Mouse (Mus musculus) CH12.LX (cell line): ENCODE data around the gene Mtmr10. TPM values are rescaled to one million over a fixed set of nuclear protein-coding genes. Genes with fewer than 3 reads are reported as not detected.

Experiments used
- DNase-seq: peaks from one replicate; pipeline ENCODE4 v3.0.0-alpha.2; 2013; ENCODE audit errors: extremely low read depth
- H3K27ac ChIP-seq: 2 replicates; pipeline ENCODE4 v1.5.1; 2012; ENCODE audit warnings: low read depth, mild to moderate bottlenecking, control low read depth, moderate library complexity; ENCODE audit not compliant: insufficient read depth
- H3K27me3 ChIP-seq: replicated peaks from 2 replicates; pipeline ENCODE3; 2012; ENCODE audit warnings: inconsistent platforms
- H3K36me3 ChIP-seq, 2 experiments: replicated peaks in 1 of 2; 2 replicates each; pipeline versions ENCODE3 to v1.6.1; 2012; ENCODE audit warnings: inconsistent platforms in 1 of 2, low read length in 1 of 2, mild to moderate bottlenecking in 1 of 2, mixed read lengths in 1 of 2, moderate library complexity in 1 of 2; ENCODE audit not compliant: control insufficient read depth in 1 of 2, insufficient read depth in 1 of 2
- H3K4me1 ChIP-seq, 2 experiments: 2 replicates each; pipeline ENCODE4 v1.6.1; 2012; ENCODE audit warnings: inconsistent platforms in 1 of 2, moderate library complexity in 1 of 2; ENCODE audit not compliant: insufficient read depth in 2 of 2, control insufficient read depth in 1 of 2
- H3K4me2 ChIP-seq: 2 replicates; pipeline ENCODE4 v1.6.1; 2012; ENCODE audit warnings: low read depth, mild to moderate bottlenecking, control low read depth; ENCODE audit not compliant: poor library complexity, insufficient read depth, severe bottlenecking
- H3K4me3 ChIP-seq, 3 experiments: fragments of 150-350 bp in 1 of 3; sonication (generic) in 1 of 3; replicated peaks in 1 of 3; 2 replicates each; pipeline versions ENCODE3 to v1.5.1; 2011 to 2012; ENCODE audit warnings: low read depth in 2 of 3, low read length in 2 of 3, mild to moderate bottlenecking in 2 of 3, moderate library complexity in 2 of 3, control low read depth in 1 of 3, improper control_type of control experiment in 1 of 3, inconsistent platforms in 1 of 3, mixed read lengths in 1 of 3; ENCODE audit not compliant: poor library complexity in 1 of 3
- H3K79me2 ChIP-seq: replicated peaks from 2 replicates; pipeline ENCODE4 v1.6.1; 2012; ENCODE audit warnings: mild to moderate bottlenecking, moderate library complexity; ENCODE audit not compliant: control insufficient read depth, poor library complexity, insufficient read depth, severe bottlenecking; ENCODE audit errors: extremely low read depth
- H3K9ac ChIP-seq: 2 replicates; pipeline ENCODE4 v1.6.1; 2012; ENCODE audit warnings: low read depth, mild to moderate bottlenecking, control low read depth, moderate library complexity; ENCODE audit not compliant: insufficient read depth
- H3K9me3 ChIP-seq: replicated peaks from 2 replicates; pipeline ENCODE3; 2012; ENCODE audit warnings: low read length, inconsistent platforms, mixed read lengths
- CHD1 ChIP-seq: IDR thresholded peaks from 2 replicates; pipeline ENCODE4 v1.6.1; 2012; ENCODE audit warnings: low read depth, low read length, improper control_type of control experiment, inconsistent platforms
- CHD2 ChIP-seq: IDR thresholded peaks from 2 replicates; pipeline ENCODE4 v1.6.1; 2011; ENCODE audit warnings: low read length, improper control_type of control experiment
- CTCF ChIP-seq, 2 experiments: IDR thresholded peaks in 1 of 2; conservative IDR thresholded peaks in 1 of 2; 2 replicates each; pipeline ENCODE4 v1.5.1; 2011 to 2012; ENCODE audit warnings: low read depth in 2 of 2, low read length in 2 of 2, improper control_type of control experiment in 1 of 2, inconsistent platforms in 1 of 2, mild to moderate bottlenecking in 1 of 2, moderate library complexity in 1 of 2
- E2F4 ChIP-seq: IDR thresholded peaks from 2 replicates; pipeline ENCODE4 v1.6.1; 2011; ENCODE audit warnings: low read depth, low read length, improper control_type of control experiment; ENCODE audit not compliant: insufficient replicate concordance
- EP300 ChIP-seq: IDR thresholded peaks from 2 replicates; pipeline ENCODE4 v1.6.1; 2011; ENCODE audit warnings: low read length, improper control_type of control experiment
- ETS1 ChIP-seq: conservative IDR thresholded peaks from 2 replicates; pipeline ENCODE4 v1.6.1; 2012; ENCODE audit warnings: low read depth, mild to moderate bottlenecking, inconsistent platforms, low read length, improper control_type of control experiment, moderate library complexity
- GABPA ChIP-seq: IDR thresholded peaks from 2 replicates; pipeline ENCODE4 v1.6.1; 2012; ENCODE audit warnings: low read depth, low read length, improper control_type of control experiment, inconsistent platforms; ENCODE audit not compliant: insufficient replicate concordance
- HCFC1 ChIP-seq: IDR thresholded peaks from 2 replicates; pipeline ENCODE4 v1.6.1; 2012; ENCODE audit warnings: low read depth, mild to moderate bottlenecking, inconsistent platforms, low read length, improper control_type of control experiment
- JUN ChIP-seq: IDR thresholded peaks from 2 replicates; pipeline ENCODE4 v1.6.1; 2011; ENCODE audit warnings: low read depth, mild to moderate bottlenecking, low read length, improper control_type of control experiment, moderate library complexity; ENCODE audit not compliant: insufficient read depth
- KAT2A ChIP-seq: IDR thresholded peaks from 2 replicates; pipeline ENCODE4 v1.6.1; 2012; ENCODE audit warnings: low read length, improper control_type of control experiment, inconsistent platforms; ENCODE audit not compliant: insufficient replicate concordance
- MAFK ChIP-seq: IDR thresholded peaks from 2 replicates; pipeline ENCODE4 v1.6.1; 2011; ENCODE audit warnings: low read length, improper control_type of control experiment; ENCODE audit not compliant: insufficient replicate concordance
- MAZ ChIP-seq: IDR thresholded peaks from 2 replicates; pipeline ENCODE4 v1.6.1; 2012; ENCODE audit warnings: low read depth, mild to moderate bottlenecking, inconsistent platforms, low read length, improper control_type of control experiment, moderate library complexity
- MXI1 ChIP-seq: IDR thresholded peaks from 2 replicates; pipeline ENCODE4 v1.6.1; 2011; ENCODE audit warnings: mild to moderate bottlenecking, low read depth, low read length, improper control_type of control experiment
- NRF1 ChIP-seq: IDR thresholded peaks from 2 replicates; pipeline ENCODE4 v1.6.1; 2014; ENCODE audit warnings: low read depth, mild to moderate bottlenecking, inconsistent platforms, low read length, improper control_type of control experiment, moderate library complexity
- PAX5 ChIP-seq: IDR thresholded peaks from 2 replicates; pipeline ENCODE4 v1.6.1; 2012; ENCODE audit warnings: low read length, inconsistent platforms, mixed read lengths
- RAD21 ChIP-seq: IDR thresholded peaks from 2 replicates; pipeline ENCODE4 v1.6.1; 2011; ENCODE audit warnings: low read depth, mild to moderate bottlenecking, low read length, improper control_type of control experiment, moderate library complexity
- RCOR1 ChIP-seq: conservative IDR thresholded peaks from 2 replicates; pipeline ENCODE4 v1.6.1; 2012; ENCODE audit warnings: low read depth, mild to moderate bottlenecking, inconsistent platforms, low read length, improper control_type of control experiment
- SIN3A ChIP-seq: IDR thresholded peaks from 2 replicates; pipeline ENCODE4 v1.6.1; 2012; ENCODE audit warnings: low read length, improper control_type of control experiment, inconsistent platforms
- SMC3 ChIP-seq: IDR thresholded peaks from 2 replicates; pipeline ENCODE4 v1.6.1; 2011; ENCODE audit warnings: low read depth, low read length, improper control_type of control experiment
- TCF12 ChIP-seq: IDR thresholded peaks from 2 replicates; pipeline ENCODE4 v1.6.1; 2014; ENCODE audit warnings: low read depth, mild to moderate bottlenecking, inconsistent platforms, low read length, improper control_type of control experiment
- UBTF ChIP-seq: IDR thresholded peaks from 2 replicates; pipeline ENCODE4 v1.6.1; 2012; ENCODE audit warnings: low read depth, mild to moderate bottlenecking, inconsistent platforms, low read length, improper control_type of control experiment, moderate library complexity
- USF2 ChIP-seq: conservative IDR thresholded peaks from 2 replicates; pipeline ENCODE4 v1.6.1; 2011; ENCODE audit warnings: low read depth, low read length, improper control_type of control experiment
- ZKSCAN1 ChIP-seq: IDR thresholded peaks from 2 replicates; pipeline ENCODE4 v1.6.1; 2012; ENCODE audit warnings: low read depth, inconsistent platforms, low read length, improper control_type of control experiment, borderline replicate concordance
- ZMIZ1 ChIP-seq: IDR thresholded peaks from 2 replicates; pipeline ENCODE4 v1.6.1; 2012; ENCODE audit warnings: low read depth, mild to moderate bottlenecking, inconsistent platforms, low read length, improper control_type of control experiment
- ZNF384 ChIP-seq: IDR thresholded peaks from 2 replicates; pipeline ENCODE4 v1.6.1; 2012; ENCODE audit warnings: low read depth, low read length, improper control_type of control experiment, inconsistent platforms
- dilution Hi-C: fragments of 300-500 bp; cut with MboI; formaldehyde crosslinking; loops from 2 replicates; pipeline ENCODE4 v1.14.3; 2020; ENCODE audit warnings: low sequenced_read_pairs; ENCODE audit not compliant: extremely low pct_unique_long_range_greater_than_20kb, extremely low pct_ligation_motif_present
- in situ Hi-C: fragments of 300-500 bp; cut with MboI; formaldehyde crosslinking; loops from 3 replicates; pipeline ENCODE4 v1.14.3; 2019; ENCODE audit warnings: low sequenced_read_pairs, low pct_ligation_motif_present, low pct_unique_long_range_greater_than_20kb, mixed read lengths
- polyA plus RNA-seq: library from polyadenylated mRNA; unstranded; fragments of >175 nt; gene quantifications from 2 replicates; pipeline ENCODE4 v1.2.1, GENCODE M21; 2012; ENCODE audit warnings: low read depth; ENCODE audit not compliant: insufficient read length
- total RNA-seq, 2 experiments: library from RNA; depleted of rRNA; stranded (reverse); fragments of 300-350 nt in 1 of 2; fragments of >200 nt in 1 of 2; gene quantifications; 2 replicates each; pipeline ENCODE4 v1.2.3; 2012 to 2014

Gene Mtmr10
- total and polyA plus RNA-seq, 3 experiments = 1.8 to 2.1 (median 2.0) TPM

DNA sequence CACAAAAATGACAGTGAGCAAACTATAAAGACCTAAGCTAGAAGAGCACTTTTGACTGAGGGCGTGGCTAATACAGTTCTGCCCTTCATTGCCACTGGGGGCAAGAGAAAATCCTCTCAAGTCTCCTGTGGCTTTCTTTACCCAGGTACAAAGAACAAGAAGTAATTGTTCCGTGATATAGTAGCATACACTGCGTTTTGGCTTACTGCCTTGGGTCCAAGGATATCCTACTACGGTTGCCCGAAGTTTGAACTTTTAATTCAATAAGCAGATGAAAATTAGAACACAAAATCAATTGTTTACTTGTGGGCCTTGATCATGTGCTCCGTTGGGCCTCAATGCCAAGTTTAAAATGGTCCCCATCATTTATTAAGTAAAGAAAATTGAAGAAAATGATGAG is 3.0 kb downstream of the Mtmr10 start:
- in situ Hi-C loops (no loop called here), dilution Hi-C loops (no loop called here)
- H3K4me1 ChIP-seq = peaks cover 5 to 20% of the 10 kb centered on the region in 2 experiments; a peak in 3 of 4 replicates
- no peaks in the 10 kb centered on the region for H3K27me3 ChIP-seq
- no peak overlapping the region for H3K27ac ChIP-seq
- peaks cover 0 to 9% of the 10 kb centered on the region in 2 experiments for H3K36me3 ChIP-seq
- no peaks in the 10 kb centered on the region for H3K79me2 ChIP-seq
- TF ChIP-seq PAX5 (no peak), ZKSCAN1 (no peak), JUN (no peak), ZMIZ1 (no peak), RCOR1 (no peak), GABPA (no peak), CHD1 (no peak), MXI1 (no peak), SMC3 (no peak), EP300 (no peak), CHD2 (no peak), RAD21 (no peak), ZNF384 (no peak), UBTF (no peak), HCFC1 (no peak), MAZ (no peak), E2F4 (no peak), KAT2A (no peak), TCF12 (no peak)
- DNase-seq = no peak
- H3K4me2 ChIP-seq = no peak overlapping the region
- no peak overlapping the region for H3K4me3 ChIP-seq
- H3K9me3 ChIP-seq = no peaks in the 10 kb centered on the region
- no peak overlapping the region for H3K9ac ChIP-seq

DNA sequence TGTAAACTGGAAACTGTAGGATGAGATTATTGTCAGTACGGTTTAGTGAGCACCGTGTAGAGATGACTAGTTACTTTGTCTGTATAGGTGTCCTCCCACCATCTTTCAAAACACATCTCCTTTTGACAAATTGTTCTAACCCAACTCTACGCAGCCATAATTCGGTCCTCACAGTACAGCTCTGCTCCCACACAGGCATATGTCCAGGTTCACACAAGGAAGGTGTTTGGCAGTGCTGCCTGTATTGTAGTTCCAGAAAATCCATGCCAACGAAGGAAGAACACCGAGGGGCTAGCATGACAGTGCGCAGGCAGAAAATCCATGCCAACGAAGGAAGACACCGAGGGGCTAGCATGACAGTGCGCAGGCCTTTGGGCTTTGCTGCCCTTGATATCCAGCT is 4.3 kb downstream of the Mtmr10 start:
- Histone ChIP-seq H3K4me1 (peaks cover 2 to 7% of the 10 kb centered on the region in 2 experiments; a peak in 2 of 4 replicates), H3K9ac (no peak overlapping the region), H3K4me3 (no peak overlapping the region), H3K4me2 (no peak overlapping the region), H3K36me3 (peaks cover 0 to 9% of the 10 kb centered on the region in 2 experiments), H3K27ac (no peak overlapping the region), H3K9me3 (no peaks in the 10 kb centered on the region), H3K27me3 (no peaks in the 10 kb centered on the region), H3K79me2 (no peaks in the 10 kb centered on the region)
- in situ Hi-C loops (no loop called here), dilution Hi-C loops (no loop called here)
- TF ChIP-seq ZNF384 (no peak), SIN3A (no peak), MAFK (no peak), NRF1 (no peak), UBTF (no peak), ETS1 (no peak), ZKSCAN1 (no peak), CTCF (conservative IDR thresholded peaks at IDR 0.05 in 1 of 2, IDR thresholded peaks at IDR 0.05 in 1 of 2; ENCODE audit: low read depth in 2 of 2, low read length in 2 of 2) (no peak), PAX5 (no peak), USF2 (no peak), CHD2 (no peak)
- no peak for DNase-seq
